Mouse (Mus musculus): ENCODE measurements around the gene Hyal2.

Gene Hyal2

DNA sequence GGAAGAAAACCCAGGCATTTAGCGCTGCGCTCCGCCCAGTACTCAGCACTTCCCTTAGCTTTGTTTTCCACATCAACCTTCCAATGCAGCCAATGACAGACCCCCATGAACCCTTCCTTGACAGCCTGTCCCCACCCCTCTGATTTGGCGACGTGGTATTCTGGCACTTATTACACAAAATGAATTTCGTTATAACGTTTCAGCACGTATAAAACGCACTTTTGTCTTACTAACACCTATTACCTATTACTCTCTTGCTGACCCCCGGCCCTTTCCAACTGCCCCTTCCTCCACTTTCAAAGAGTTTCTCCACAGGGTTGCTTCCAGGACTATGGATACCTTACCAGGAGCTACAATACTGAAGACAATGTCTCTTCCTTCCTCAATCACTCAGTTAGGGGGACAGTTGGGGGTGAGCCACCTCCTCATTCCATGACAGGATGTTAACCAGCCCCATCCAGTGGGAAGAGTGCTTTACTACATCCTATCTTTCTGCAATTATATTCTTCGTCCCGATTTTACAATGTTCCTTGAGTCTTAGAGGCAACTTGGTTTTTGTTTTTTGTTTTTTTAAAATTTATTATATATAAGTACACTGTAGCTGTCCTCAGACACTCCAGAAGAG is 45.3 kb downstream of the Hyal2 start:
- no peak for DNase-seq

DNA sequence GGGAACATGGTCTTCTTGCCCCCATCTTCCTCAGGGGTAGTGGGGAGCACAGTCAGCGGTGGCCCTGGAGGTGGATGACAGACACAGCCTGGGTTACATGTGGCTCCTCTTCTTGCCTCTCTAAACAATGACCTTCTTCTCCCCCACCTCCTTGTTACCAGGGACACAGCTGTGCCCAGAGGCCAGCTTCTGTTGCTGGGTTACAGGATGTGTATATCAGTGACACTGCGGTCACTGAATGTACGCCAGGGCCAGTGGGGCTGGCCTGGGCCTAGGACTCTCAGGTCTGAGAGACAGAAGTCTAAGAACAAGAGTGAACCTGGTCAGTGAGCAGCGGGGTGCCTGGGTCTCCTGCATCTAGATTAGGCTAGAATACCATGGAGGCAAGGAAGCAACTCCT is 47.3 kb downstream of the Hyal2 start:
- no peak for DNase-seq

DNA sequence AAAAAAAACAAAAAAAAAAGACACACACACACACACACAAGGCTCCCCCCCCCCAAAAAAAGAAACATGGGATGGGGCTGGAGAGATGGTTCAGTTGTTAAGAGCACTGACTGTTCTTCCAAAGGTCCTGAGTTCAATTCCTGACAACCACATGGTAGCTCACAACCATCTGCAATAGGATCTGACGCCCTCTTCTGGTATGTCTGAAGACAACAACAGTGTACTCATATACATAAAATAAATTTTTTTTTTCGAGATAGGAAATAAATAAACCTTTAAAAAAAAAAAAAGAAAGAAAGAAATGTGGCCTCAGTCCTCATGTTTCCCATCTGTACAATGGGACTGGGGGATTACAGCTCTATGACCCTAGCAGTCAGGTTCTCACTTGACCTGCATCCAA is 49.7 kb downstream of the Hyal2 start:
- no peak for DNase-seq

DNA sequence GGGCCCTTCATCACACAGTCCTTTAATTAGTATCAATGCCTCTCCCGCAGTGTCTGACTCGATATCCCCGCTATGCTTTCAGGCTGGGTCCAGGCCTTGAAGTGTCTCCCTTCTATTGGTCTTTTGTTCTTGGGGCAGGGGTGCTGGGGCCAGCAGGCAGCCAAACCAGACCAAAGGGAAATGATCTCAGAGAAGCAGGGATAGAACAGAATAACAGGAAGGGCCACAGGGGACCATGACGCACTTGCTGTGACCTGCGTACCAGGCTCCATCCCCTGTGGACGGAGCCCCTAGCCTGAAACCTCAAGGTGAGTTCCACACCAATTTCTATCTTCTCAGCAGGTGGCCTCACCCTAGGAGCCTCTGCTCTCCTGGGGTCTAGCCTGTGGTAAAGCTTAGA is 50.4 kb downstream of the Hyal2 start:
- DNase-seq: no peak

DNA sequence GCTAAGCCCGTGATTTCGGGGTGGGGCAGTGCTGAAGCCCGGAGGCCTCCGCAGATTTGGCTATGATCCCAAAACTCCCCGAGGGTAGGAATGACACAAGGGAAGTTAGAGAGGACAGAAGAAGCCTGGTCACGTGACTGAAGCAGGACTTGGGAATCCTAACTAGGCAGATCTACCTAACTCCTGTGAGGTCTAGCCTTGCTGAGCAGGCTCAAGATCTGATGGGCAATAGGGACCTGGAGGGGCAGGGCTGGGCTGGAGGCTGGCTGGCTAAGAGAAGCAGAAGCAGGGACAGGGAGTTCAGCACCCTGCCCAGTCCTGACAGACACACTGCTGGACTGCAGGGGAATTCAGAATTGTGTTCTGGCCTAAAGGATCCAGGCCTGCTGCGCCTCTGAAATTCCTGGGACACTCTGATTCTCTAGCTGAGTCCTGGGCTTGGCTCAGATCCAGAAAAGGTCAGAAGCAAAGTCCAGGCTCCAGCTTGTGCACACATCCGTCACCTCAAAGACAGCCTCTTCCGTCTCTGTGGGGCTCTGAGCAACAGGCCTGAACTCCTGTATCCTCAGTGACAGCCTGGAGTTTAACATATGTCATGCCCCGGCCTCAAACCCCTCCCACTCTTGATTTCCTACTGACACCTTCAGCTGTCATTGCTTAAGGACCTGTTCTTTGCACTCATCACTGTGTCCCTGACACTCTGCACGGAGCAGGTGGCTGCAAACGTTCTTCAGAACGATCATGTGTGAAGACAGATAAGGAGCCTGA is 51.2 kb downstream of the Hyal2 start:
- DNase-seq: no peak

DNA sequence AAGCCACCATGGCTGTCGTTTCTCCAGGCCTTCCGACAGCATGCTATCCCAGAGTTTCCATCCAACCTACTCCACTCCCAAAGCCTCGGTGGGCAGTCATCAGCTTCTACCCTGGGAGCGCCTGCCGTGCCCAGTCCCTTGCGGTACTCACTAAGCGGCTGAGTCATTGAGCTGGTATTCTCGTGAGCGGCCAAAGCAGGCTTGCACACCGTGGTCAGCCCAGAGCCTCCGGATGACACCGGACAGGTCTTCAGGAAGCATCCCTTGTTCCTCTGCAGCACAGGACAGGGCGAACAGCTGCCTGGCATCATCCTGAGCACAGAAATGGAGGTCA is 51.8 kb downstream of the Hyal2 start:
- no peak for DNase-seq

DNA sequence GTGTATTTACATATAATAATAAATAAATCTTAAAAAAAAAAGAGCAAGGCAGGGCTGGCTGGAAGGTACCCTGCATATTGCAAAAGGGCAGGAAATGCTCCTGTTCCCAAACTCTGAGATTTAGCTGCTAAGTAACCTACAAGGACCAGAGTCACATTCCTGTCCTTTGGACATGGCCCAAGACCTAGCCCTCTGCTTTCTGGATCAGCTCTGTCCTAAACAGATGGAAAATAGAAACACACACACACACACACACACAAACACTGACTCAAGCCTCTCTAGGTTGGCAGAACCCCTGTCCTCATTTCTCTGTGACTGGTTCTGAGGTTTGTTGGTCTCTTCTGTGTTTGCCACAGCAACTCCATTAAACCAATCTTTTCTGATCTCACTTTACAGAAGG is 53.2 kb downstream of the Hyal2 start:
- DNase-seq: no peak
